Mouse (Mus musculus) midbrain, embryonic 14.5 days (tissue): Measurements from ENCODE around the gene Ddx27. TPM values are rescaled to one million over a fixed set of nuclear protein-coding genes. Genes with fewer than 3 reads are reported as not detected.

Experiments
- ATAC-seq: fragments of 200-750 bp; cut with Nextera tagmentation; 2 replicates; pipeline ENCODE4 v1.8.0; 2017; ENCODE audit warnings: moderate number of reproducible peaks, moderate library complexity; ENCODE audit not compliant: low FRiP score, low TSS enrichment
- DNase-seq: peaks from one replicate; pipeline ENCODE4 v3.0.0-alpha.2; 2015
- H3K27ac ChIP-seq: fragments of 300-500 bp; sonication (generic); replicated peaks from 2 replicates; pipeline ENCODE4 v1.5.1; 2014; ENCODE audit warnings: mild to moderate bottlenecking, low read depth, low read length, moderate library complexity
- H3K27me3 ChIP-seq: fragments of 300-500 bp; sonication (generic); 2 replicates; pipeline ENCODE4 v1.6.1; 2014; ENCODE audit warnings: low read length, control low read depth, mixed read lengths; ENCODE audit not compliant: control insufficient read depth, insufficient read depth
- H3K36me3 ChIP-seq: fragments of 300-500 bp; sonication (generic); 2 replicates; pipeline ENCODE4 v1.6.1; 2014; ENCODE audit warnings: low read length, control low read depth; ENCODE audit not compliant: control insufficient read depth, insufficient read depth
- H3K4me1 ChIP-seq: fragments of 300-500 bp; sonication (generic); 2 replicates; pipeline ENCODE4 v1.6.1; 2014; ENCODE audit warnings: mild to moderate bottlenecking, antibody characterized with exemption, low read length, control low read depth; ENCODE audit not compliant: control insufficient read depth, insufficient read depth
- H3K4me2 ChIP-seq: fragments of 300-500 bp; sonication (generic); 2 replicates; pipeline ENCODE4 v1.6.1; 2014; ENCODE audit warnings: mild to moderate bottlenecking, low read length, moderate library complexity
- H3K4me3 ChIP-seq: fragments of 300-500 bp; sonication (generic); replicated peaks from 2 replicates; pipeline ENCODE4 v1.5.1; 2014; ENCODE audit warnings: low read depth, low read length
- H3K9ac ChIP-seq: fragments of 300-500 bp; sonication (generic); replicated peaks from 2 replicates; pipeline ENCODE4 v1.6.1; 2014; ENCODE audit warnings: mild to moderate bottlenecking, low read length, moderate library complexity
- H3K9me3 ChIP-seq: fragments of 300-500 bp; sonication (generic); 2 replicates; pipeline ENCODE4 v1.6.1; 2016; ENCODE audit warnings: low read length, control low read depth, mixed read lengths; ENCODE audit not compliant: control insufficient read depth
- whole genome bisulfite sequencing: fragments of 180-500 bp; shearing (Covaris S2); extraction: QIAGEN DNeasy Blood & Tissue Kit; methylation state at CpG from one replicate; pipeline ENCODE4 v1.1.7; 2014; 5-methylcytosine and 5-hydroxymethylcytosine counted together
- polyA plus RNA-seq: library from polyadenylated mRNA; unstranded; fragments of >200 nt; fragmentation: Nextera tagmentation; extraction: Ambion mirVana; gene quantifications from 2 replicates; pipeline ENCODE4 v1.2.1, GENCODE M21; 2014

Gene Ddx27
- polyA plus RNA-seq, 1 experiment from 2014 or later, result 31.0 TPM

GRCm38 (mm10) chr2:167080387-167080786 is 65.4 kb downstream of the Ddx27 start:
- peaks cover 14% of the 10 kb centered on the region for H3K4me1 ChIP-seq
- no peak for ATAC-seq
- H3K4me3 ChIP-seq, result no peak overlapping the region
- H3K27me3 ChIP-seq, result no peaks in the 10 kb centered on the region
- no peaks in the 10 kb centered on the region for H3K9me3 ChIP-seq
- no peak overlapping the region for H3K9ac ChIP-seq
- no peak overlapping the region for H3K27ac ChIP-seq
- DNase-seq, result no peak
- 79% methylated on average over 3 of the region's 3 CpGs for WGBS
- no peak overlapping the region for H3K4me2 ChIP-seq
- no peaks in the 10 kb centered on the region for H3K36me3 ChIP-seq

- DNase-seq, result no peak
- Histone ChIP-seq H3K4me1 (peaks cover 14% of the 10 kb centered on the region), H3K4me3 (no peak overlapping the region), H3K27ac (no peak overlapping the region), H3K9ac (no peak overlapping the region), H3K27me3 (no peaks in the 10 kb centered on the region), H3K4me2 (no peak overlapping the region), H3K9me3 (no peaks in the 10 kb centered on the region), H3K36me3 (no peaks in the 10 kb centered on the region)
- WGBS, result 42% methylated on average over 6 of the region's 6 CpGs
- ATAC-seq, result no peak
Observed at GRCm38 (mm10) chr2:167081135-167081534, 66.1 kb downstream of the Ddx27 start.

- Histone ChIP-seq H3K27ac (no peak overlapping the region), H3K9me3 (no peaks in the 10 kb centered on the region), H3K4me3 (no peak overlapping the region), H3K4me1 (peaks cover 14% of the 10 kb centered on the region), H3K9ac (no peak overlapping the region), H3K4me2 (no peak overlapping the region), H3K27me3 (no peaks in the 10 kb centered on the region), H3K36me3 (no peaks in the 10 kb centered on the region)
- ATAC-seq (no peak), DNase-seq (peak; percentile 45)
- WGBS, result 27% methylated on average over 4 of the region's 4 CpGs
Observed at GRCm38 (mm10) chr2:167081639-167082038, 66.6 kb downstream of the Ddx27 start.

Other genes starting within 250 kb of the Ddx27 start
- 9.4 and 11.4 TPM in 2 replicates for gene Trp53rkb, start 222.7 kb upstream of the Ddx27 start, polyA plus RNA-seq
- 4.5 and 6.8 TPM in 2 replicates for gene Arfgef2, start 209.6 kb upstream of the Ddx27 start, polyA plus RNA-seq
- gene Cse1l, start 109.2 kb upstream of the Ddx27 start, polyA plus RNA-seq, result 100 and 128 TPM in 2 replicates
- gene Stau1, start 18.9 kb upstream of the Ddx27 start, polyA plus RNA-seq, result 84.1 and 109 TPM in 2 replicates
- gene Znfx1, start 47.8 kb downstream of the Ddx27 start, polyA plus RNA-seq, result 8.9 and 9.3 TPM in 2 replicates
- 3.1 and 5.2 TPM in 2 replicates for gene Kcnb1, start 175.0 kb downstream of the Ddx27 start, polyA plus RNA-seq
- 2.2 and 5.3 TPM in 2 replicates for gene Ptgis, start 225.4 kb downstream of the Ddx27 start, polyA plus RNA-seq